Mouse (Mus musculus) heart, postnatal 25 days (tissue): ENCODE results near the gene Shf. TPM values are rescaled to one million over a fixed set of nuclear protein-coding genes. Genes with fewer than 3 reads are reported as not detected.

Experiments used
- DNase-seq: peaks from one replicate; pipeline ENCODE4 v3.0.0; 2022; ENCODE audit warnings: low spot score
- intact Hi-C: fragments of 180-260 bp; cut with DNase I; formaldehyde crosslinking; loops from one replicate; pipeline ENCODE4 v1.15.1; 2025
- total RNA-seq, 2 experiments: library from RNA; stranded (reverse); gene quantifications; 2 replicates each; pipeline ENCODE4 v1.2.3; 2021

The Shf gene
- total RNA-seq, 2 experiments from 2014 or later, result 3.7 to 6.6 TPM

- intact Hi-C loops, result no loop called here
- no peak for DNase-seq
Observed at GRCm38 (mm10) chr2:122312722-122313417, 56.1 kb downstream of the Shf start.

- intact Hi-C loops, result no loop called here
- no peak for DNase-seq
Observed at GRCm38 (mm10) chr2:122311561-122311960, 57.4 kb downstream of the Shf start.

DNA sequence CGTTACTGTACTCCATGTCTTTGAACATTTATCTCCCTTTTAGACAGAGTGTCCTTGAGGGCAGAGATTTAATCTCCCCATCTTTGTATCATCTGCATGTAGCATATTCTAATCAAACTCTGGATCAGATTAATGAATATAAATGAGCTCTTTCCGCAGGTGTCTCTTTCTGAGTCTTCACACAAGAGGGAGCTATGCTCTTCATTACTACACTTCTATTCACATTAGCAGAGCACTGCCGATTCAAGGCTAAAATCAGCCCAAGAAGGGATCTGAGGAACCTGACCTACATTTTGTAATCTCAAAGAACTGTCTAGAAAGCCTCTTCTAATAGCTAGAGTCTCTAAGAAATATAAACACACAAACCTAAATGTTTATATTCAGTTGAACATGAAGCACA is 59.3 kb downstream of the Shf start:
- intact Hi-C loops, result no loop called here
- DNase-seq, result no peak

DNA sequence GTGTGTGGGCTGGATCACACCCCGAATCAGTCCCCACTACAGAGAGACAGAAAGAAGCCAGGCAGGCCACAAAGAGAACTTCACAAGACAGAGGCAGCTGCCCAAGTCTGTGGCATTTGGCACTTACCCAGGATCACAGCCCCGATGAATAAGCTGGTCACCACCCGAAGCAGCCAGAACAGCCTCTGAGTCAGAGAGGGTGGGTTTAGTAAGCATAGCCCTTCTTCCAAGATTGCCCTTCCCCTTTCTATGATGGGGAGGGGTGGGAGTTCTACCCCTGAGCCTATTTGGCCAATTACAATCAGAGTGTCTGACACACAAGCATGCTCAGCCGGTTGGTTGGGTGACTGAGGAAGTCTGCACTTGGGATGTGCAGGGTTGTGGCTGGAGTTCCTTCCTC is 62.8 kb downstream of the Shf start:
- DNase-seq, result no peak
- intact Hi-C loops, result no loop called here

DNA sequence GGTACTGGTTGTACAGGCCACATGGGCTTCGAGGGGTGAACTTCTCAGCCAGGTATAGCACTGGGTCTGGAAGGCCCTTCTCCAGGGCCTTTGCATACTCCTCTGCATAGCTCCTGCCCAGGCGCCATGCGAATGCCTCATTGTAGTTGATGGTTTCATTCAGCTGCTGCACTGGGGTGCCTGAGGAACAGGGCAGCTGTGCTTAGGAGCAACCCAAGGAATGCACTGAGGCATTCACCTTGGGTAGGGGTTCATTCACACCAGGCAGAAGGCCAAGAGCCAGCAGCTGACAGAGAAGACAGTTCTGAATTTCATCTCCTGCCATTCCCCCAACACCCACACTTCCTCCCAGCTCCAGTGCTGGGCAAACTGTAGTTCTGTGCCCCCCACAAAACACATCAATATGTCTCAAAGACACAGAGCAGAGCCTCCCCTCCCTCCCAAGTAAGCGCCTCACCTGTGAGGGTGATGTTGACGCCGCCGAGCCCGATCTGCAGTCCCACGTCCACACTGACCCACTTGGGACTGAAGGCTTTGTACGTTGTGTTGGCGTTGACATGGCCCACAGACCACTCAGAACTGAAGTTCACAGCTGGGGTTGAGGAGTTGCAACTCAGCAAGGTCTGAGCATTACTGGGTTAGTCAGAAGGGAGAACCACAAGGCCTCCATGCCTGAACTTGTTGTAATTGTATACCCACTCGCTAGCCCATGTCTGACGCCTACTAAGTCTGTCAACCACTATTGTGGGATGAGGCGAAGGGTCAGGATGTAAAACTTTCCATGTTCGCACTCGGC is 63.7 kb downstream of the Shf start:
- intact Hi-C loops, result no loop called here
- no peak for DNase-seq

DNA sequence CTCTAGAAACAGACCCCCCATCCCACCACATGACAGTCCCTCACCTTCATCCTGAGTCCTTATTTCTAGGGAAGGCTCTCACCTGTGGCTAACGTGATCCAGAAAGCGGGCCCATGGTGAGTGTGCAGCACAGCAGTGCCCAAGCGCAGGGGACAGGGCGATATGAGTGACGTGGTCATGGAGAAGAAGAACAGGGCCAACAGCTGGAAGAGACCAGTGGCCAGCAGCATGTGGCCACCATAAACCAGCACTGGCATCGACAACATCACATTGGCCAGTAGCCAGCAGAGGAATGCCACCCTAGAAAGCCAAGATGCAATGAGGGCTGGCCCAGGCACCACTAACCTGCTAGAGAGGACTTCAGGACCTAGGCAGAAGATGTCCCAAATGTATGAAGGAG is 64.4 kb downstream of the Shf start:
- intact Hi-C loops, result no loop called here

GRCm38 (mm10) chr2:122302574-122303241 is 66.3 kb downstream of the Shf start:
- no peak for DNase-seq
- intact Hi-C loops, result no loop called here

More for the DNA sequence above, 64.4 kb downstream of the Shf start:
- no peak for DNase-seq

DNA sequence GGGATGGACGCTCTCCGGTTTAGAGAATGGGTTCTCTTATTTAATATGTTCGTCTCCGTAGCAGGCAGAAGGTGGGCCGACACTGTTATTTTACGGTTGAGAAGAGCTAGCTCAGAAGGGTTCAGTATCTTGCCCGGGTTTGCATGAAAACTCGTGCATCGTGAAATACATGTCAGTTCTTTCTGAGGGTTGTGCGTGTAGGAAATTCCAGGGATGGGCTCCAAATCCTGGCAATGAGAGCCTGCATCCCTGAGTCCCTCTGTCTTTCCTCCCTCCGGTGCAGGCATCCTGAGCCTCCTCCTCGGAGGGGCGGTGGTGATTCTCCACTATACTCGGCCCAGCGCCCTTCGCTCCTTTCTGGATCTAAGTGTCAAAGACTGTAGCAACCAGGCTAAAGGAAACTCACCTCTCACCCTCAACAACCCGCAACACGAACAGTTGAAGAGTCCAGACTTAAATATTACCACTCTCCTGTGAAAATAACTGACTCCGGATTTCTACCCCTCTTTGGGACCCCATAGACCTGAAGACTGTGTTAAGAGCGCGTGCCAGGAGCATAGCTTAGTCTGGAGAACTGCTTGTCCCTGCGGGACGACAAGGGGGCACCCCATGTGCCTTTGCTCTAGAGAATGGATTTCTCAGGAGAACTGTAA is 66.9 kb downstream of the Shf start:
- DNase-seq, result no peak
- intact Hi-C loops, result loop anchor here (2.0 kb wide), 1 partner anchor 107 kb away; no protein-coding TSS in a partner anchor

DNA sequence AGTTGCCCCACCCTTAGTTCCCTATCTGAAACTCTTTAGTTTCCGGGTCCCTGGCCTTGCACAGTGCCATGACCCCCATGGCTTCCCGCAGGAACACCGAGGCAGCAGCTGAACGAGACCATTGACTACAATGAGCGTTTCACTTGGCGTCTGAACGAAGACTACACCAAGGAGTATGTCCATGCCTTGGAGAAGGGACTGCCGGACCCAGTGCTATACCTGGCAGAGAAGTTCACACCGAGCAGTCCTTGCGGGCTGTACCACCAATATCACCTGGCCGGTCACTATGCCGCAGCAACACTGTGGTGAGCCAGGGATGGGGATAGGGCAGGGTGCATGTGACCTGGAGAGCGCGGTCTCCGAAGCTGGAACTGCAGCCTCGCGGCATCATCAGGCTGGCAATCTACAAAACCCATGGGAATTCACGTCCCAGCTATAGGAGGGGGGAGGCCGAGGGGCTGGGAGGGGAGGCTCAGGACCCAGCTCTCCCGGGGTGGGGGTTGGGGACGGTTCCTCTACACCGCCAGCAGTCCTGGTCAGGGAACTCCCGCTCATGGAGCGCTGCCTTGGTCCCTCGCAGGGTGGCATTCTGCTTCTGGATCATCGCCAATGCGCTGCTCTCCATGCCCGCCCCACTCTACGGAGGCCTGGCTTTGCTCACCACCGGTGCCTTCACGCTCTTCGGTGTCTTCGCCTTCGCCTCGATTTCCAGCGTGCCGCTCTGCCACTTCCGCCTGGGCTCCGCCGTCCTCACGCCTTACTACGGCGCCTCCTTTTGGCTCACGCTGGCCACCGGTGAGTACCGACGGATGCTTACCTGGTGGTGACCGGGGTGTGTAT is 67.7 kb downstream of the Shf start:
- no peak for DNase-seq
- intact Hi-C loops, result loop anchor here (2.0 kb wide), 1 partner anchor 106 kb away; no protein-coding TSS in a partner anchor

GRCm38 (mm10) chr2:122300656-122301020 is 68.3 kb downstream of the Shf start:
- intact Hi-C loops, result loop anchor here (2.0 kb wide), 1 partner anchor 106 kb away; no protein-coding TSS in a partner anchor

GRCm38 (mm10) chr2:122299911-122300655 is 68.9 kb downstream of the Shf start:
- no peak for DNase-seq
- intact Hi-C loops, result loop anchor here (2.0 kb wide), 1 partner anchor 105 kb away; no protein-coding TSS in a partner anchor

More at GRCm38 (mm10) chr2:122300656-122301020, 68.3 kb downstream of the Shf start:
- DNase-seq, result no peak

Other genes starting within 250 kb of the Shf start
- gene B2m, start 221.5 kb downstream of the Shf start, total RNA-seq, result 100 to 1,000 TPM; 132 to 152 TPM
- gene Trim69, start 208.5 kb downstream of the Shf start, total RNA-seq, result not detected
- gene Patl2, start 183.0 kb downstream of the Shf start, total RNA-seq, result not detected
- gene Terb2, start 182.9 kb downstream of the Shf start, total RNA-seq, result not detected
- gene Sord, start 134.4 kb downstream of the Shf start, total RNA-seq, result 100 to 1,000 TPM; 120 to 128 TPM
- under 1 TPM; 0.44 to 0.45 TPM for gene Duox2, start 70.7 kb downstream of the Shf start, total RNA-seq
- gene Duoxa2, start 70.3 kb downstream of the Shf start, total RNA-seq, result under 1 TPM; 0.17 to 0.26 TPM
- under 1 TPM; 0.28 to 0.29 TPM for gene Duoxa1, start 55.4 kb downstream of the Shf start, total RNA-seq
- under 1 TPM; 0.20 to 0.23 TPM for gene Duox1, start 53.5 kb downstream of the Shf start, total RNA-seq
- 10 to 100 TPM; 18.8 to 23.8 TPM for gene Slc28a2, start 57.3 kb upstream of the Shf start, total RNA-seq
- gene Gm14085, start 115.8 kb upstream of the Shf start, total RNA-seq, result under 1 TPM; 0.48 to 0.75 TPM
- gene Gatm, start 242.1 kb upstream of the Shf start, total RNA-seq, result 1 to 10 TPM; 4.4 to 4.8 TPM